Mouse (Mus musculus) embryo, embryonic 11.5 days (tissue): ENCODE results near the gene Olfr385.
"Not testable (repeated sequence)": the region's sequence is repeated elsewhere in the genome, so short reads cannot be mapped to it uniquely, and the experiment has no call there.

Experiments
- DNase-seq: peaks from one replicate; pipeline ENCODE4 v3.0.0-alpha.2; 2012; ENCODE audit warnings: low read depth, low spot score

Gene Olfr385

DNA sequence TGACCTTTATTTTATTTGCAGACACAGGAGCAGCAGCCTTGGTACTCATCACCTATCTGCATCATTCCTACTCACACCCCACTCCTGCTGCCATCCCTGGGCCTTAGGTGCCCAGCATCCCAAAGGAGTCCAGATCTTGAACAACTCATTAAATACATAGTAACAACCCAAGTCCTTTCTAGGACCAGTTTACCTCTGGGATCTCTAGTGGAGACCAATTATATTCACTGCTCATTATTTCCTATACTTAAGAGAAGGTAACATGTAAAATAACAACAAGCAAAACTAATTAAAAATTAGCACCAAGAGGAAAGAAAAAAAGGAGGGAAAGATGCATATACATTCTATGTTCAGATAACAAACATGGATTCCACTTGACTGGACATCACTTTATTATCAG is at the start of gene Olfr385:
Gene Olfr385 (minus strand): TSS at position 101 of the 400 bp plus-strand sequence.
- no peak for DNase-seq

DNA sequence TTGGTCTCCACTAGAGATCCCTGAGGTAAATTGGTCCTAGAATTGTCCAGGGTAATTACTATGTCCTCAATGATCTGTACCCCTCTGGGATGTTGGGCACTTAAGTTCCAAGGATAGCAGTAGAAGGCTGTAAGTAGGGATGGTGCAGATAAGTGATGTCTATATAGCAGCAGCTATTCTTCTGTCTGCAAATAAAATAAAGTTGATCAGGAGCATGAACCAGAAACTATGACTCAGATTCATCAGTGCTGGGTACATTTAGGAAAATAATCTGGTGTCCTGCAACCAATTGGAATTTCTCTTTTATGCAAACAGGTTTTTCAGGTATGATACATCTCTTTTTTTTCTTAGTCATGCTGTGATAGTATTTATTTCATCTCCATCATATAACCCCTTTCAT is 5.5 kb upstream of the Olfr385 start, which contains the start of gene Olfr384:
Gene Olfr384 (plus strand): TSS at position 301 of the 400 bp plus-strand sequence.
- no peak for DNase-seq

DNA sequence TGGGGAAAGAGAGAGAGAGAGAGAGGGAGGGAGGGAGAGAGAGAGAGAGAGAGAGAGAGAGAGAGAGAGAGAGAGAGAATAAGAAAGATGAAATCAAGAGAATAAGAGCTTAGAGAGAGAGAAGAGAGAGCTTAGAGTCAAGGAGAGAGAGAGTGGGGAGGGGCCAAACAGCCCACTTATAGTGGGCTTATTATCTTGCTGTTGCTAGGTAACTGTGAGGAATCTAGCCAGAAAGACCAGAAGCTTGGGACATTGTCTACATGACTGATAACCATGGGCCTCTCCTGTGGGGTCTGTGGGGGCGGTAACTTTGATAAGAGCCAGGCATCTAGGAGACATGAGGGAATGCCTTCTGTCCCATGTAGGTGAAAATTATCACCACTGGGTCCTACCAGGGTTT is 9.6 kb downstream of the Olfr385 start:
- DNase-seq = not testable (repeated sequence)

DNA sequence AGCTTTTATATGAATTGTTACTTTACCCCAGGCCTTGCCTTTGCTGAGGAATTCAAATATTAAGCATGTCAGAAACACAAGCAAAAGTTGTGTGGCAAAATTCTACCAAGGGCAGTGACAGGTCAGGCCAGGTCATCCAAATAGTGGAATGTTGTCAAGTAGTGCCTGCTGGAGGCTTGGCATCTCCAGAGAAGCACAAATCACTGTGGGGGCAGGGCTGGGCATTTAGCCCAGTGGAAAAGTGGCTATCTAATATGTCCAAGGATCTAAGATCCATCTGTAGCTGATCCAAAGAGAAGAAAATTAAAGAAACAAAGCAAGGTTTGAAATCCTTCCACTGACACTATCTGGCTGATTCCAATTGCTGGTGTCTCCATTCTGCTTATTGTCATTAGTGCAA is 12.9 kb downstream of the Olfr385 start:
- no peak for DNase-seq
